Mouse (Mus musculus) ES-E14 (cell line): ENCODE data around the gene Fam168a. TPM values are rescaled to one million over a fixed set of nuclear protein-coding genes. Genes with fewer than 3 reads are reported as not detected.

Experiments
- DNase-seq: peaks from one replicate; pipeline ENCODE4 v3.0.0-alpha.2; 2013; ENCODE audit warnings: low read depth, low spot score
- H3K27ac ChIP-seq: 2 replicates; pipeline ENCODE4 v1.5.1; 2012; ENCODE audit warnings: low read depth, mild to moderate bottlenecking, low read length, moderate library complexity, mixed read lengths; ENCODE audit not compliant: poor library complexity, insufficient read depth, severe bottlenecking
- H3K36me3 ChIP-seq: 2 replicates; pipeline ENCODE4 v1.6.1; 2012; ENCODE audit warnings: mild to moderate bottlenecking, low read length, moderate library complexity, mixed read lengths; ENCODE audit not compliant: control insufficient read depth, poor library complexity, insufficient read depth, severe bottlenecking
- H3K4me1 ChIP-seq, 2 experiments: fragments of 150-350 bp in 1 of 2; sonication (generic) in 1 of 2; 2 replicates each; pipeline ENCODE4 v1.6.1; 2012; ENCODE audit warnings: low read length in 2 of 2, mild to moderate bottlenecking in 1 of 2, mixed read lengths in 1 of 2; ENCODE audit not compliant: control insufficient read depth in 2 of 2, insufficient read depth in 2 of 2, poor library complexity in 1 of 2
- H3K4me3 ChIP-seq, 2 experiments: fragments of 150-350 bp in 1 of 2; sonication (generic) in 1 of 2; 2 replicates each; pipeline ENCODE4 v1.5.1; 2012; ENCODE audit warnings: low read length in 2 of 2, low read depth in 1 of 2, mild to moderate bottlenecking in 1 of 2, mixed read lengths in 1 of 2; ENCODE audit not compliant: insufficient read depth in 1 of 2, poor library complexity in 1 of 2, severe bottlenecking in 1 of 2
- H3K9ac ChIP-seq: 2 replicates; pipeline ENCODE4 v1.6.1; 2012; ENCODE audit warnings: low read depth, mild to moderate bottlenecking, low read length, mixed read lengths; ENCODE audit not compliant: poor library complexity, insufficient read depth, severe bottlenecking
- H3K9me3 ChIP-seq: fragments of 150-350 bp; sonication (generic); 2 replicates; pipeline ENCODE4 v1.6.1; 2012; ENCODE audit warnings: low read depth, mild to moderate bottlenecking, low read length; ENCODE audit not compliant: control insufficient read depth, insufficient read depth
- CHD2 ChIP-seq: IDR thresholded peaks from 2 replicates; pipeline ENCODE4 v1.6.1; 2014; ENCODE audit warnings: mild to moderate bottlenecking, low read depth, low read length, inconsistent platforms
- HCFC1 ChIP-seq: IDR thresholded peaks from 2 replicates; pipeline ENCODE4 v1.6.1; 2012; ENCODE audit warnings: low read length, inconsistent platforms, borderline replicate concordance; ENCODE audit not compliant: insufficient read depth
- MAFK ChIP-seq: IDR thresholded peaks from 2 replicates; pipeline ENCODE4 v1.6.1; 2014; ENCODE audit warnings: mild to moderate bottlenecking, low read depth, low read length, inconsistent platforms; ENCODE audit not compliant: insufficient read depth
- ZC3H11A ChIP-seq: IDR thresholded peaks from 2 replicates; pipeline ENCODE4 v1.6.1; 2012; ENCODE audit warnings: low read depth, mild to moderate bottlenecking, inconsistent platforms, low read length, borderline replicate concordance
- ZNF384 ChIP-seq: IDR thresholded peaks from 2 replicates; pipeline ENCODE4 v1.6.1; 2012; ENCODE audit warnings: low read depth, low read length, inconsistent platforms
- in situ Hi-C, 2 experiments: fragments of 600-800 bp; cut with MboI; formaldehyde crosslinking; loops; one replicate each; pipeline ENCODE4 v1.15.1; 2025; ENCODE audit warnings: low sequenced_read_pairs in 2 of 2, inconsistent platforms in 1 of 2; ENCODE audit not compliant: unreplicated experiment in 2 of 2
- total RNA-seq: library from RNA; depleted of rRNA; stranded (reverse); fragments of 300-350 nt; gene quantifications from 2 replicates; pipeline ENCODE4 v1.2.3, GENCODE M21; 2012

Fam168a gene
- total RNA-seq, 1 experiment, result 21.1 TPM

DNA sequence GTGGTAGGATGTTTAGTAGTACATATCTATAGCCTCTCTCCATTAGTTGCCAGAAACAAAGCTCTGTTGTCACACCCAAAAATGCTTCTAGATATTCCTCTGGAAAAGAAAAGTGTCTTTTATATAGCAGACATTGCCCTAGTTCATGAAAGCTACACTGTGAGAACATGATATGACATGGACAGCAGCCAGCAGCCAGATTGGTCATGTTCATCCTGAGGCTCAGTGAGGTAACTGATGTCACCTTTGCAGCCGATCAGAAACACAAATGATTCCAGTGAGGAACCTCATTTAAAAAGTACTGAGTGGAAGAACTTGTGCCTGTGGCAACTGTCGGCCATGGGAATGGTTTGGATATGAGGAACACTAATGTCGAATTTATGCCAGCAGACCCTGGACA is 118.2 kb downstream of the Fam168a start:
- no peak overlapping the region for H3K9ac ChIP-seq
- no peaks in the 10 kb centered on the region; a peak in 1 of 4 replicates for H3K4me1 ChIP-seq
- no peak for DNase-seq
- no peak for TF ChIP-seq CHD2
- no peak for TF ChIP-seq ZNF384
- TF ChIP-seq HCFC1, result no peak
- no peak for TF ChIP-seq MAFK
- no peak for TF ChIP-seq ZC3H11A
- in situ Hi-C loops, result no loop called here
- H3K4me3 ChIP-seq, result no peak overlapping the region
- H3K9me3 ChIP-seq, result peaks cover 2% of the 10 kb centered on the region; the same call in 1 of the 2 replicates
- H3K27ac ChIP-seq, result no peak overlapping the region
- H3K36me3 ChIP-seq, result peaks cover 5% of the 10 kb centered on the region

DNA sequence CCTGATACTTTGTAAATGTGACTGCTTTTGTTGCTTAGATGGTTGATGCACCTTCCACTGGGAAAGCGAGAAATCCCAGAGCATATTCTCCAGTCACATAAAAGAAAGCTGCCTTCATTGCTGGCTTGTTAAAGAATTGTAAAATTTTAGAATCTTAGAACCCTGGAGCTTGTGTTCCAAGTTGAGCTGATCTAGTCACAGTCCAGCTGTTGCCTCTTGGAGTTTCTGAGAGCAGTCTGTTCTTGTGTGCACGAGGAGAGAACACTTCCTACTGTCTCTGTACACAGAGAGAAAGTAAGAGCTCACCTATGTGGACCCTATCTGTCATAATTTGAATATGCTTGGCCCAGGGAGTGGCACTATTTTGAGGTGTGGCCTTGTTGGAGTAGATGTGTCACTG is 122.1 kb downstream of the Fam168a start:
- no peaks in the 10 kb centered on the region for H3K9me3 ChIP-seq
- no peak overlapping the region for H3K4me3 ChIP-seq
- in situ Hi-C loops, result no loop called here
- no peaks in the 10 kb centered on the region for H3K4me1 ChIP-seq
- H3K9ac ChIP-seq, result no peak overlapping the region
- TF ChIP-seq ZC3H11A, result no peak
- TF ChIP-seq ZNF384, result no peak
- TF ChIP-seq CHD2, result no peak
- TF ChIP-seq MAFK, result no peak
- TF ChIP-seq HCFC1, result no peak
- H3K36me3 ChIP-seq, result peaks cover 7% of the 10 kb centered on the region
- no peak overlapping the region for H3K27ac ChIP-seq
- DNase-seq, result no peak

DNA sequence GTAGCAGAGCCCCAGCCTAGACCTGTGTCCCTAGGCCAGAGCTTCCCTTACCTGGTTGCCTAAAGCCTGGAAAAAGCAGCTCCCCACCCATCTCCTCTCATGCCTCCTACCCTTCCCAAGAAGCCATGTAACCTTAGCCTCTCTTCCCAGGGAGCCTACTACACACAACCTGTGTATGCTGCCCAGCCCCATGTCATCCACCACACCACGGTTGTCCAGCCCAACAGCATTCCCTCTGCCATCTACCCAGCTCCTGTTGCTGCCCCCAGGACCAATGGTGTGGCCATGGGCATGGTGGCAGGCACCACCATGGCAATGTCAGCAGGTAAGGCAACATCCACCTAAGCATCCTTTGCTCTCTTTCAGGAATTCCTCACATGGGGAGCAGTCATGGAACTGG is 127.4 kb downstream of the Fam168a start:
- Histone ChIP-seq H3K4me1 (no peaks in the 10 kb centered on the region), H3K27ac (no peak overlapping the region), H3K36me3 (peaks cover 19% of the 10 kb centered on the region), H3K4me3 (no peak overlapping the region), H3K9ac (no peak overlapping the region), H3K9me3 (no peaks in the 10 kb centered on the region)
- TF ChIP-seq ZC3H11A (no peak), HCFC1 (no peak), CHD2 (no peak), MAFK (no peak), ZNF384 (no peak)
- in situ Hi-C loops, result no loop called here
- DNase-seq, result no peak

DNA sequence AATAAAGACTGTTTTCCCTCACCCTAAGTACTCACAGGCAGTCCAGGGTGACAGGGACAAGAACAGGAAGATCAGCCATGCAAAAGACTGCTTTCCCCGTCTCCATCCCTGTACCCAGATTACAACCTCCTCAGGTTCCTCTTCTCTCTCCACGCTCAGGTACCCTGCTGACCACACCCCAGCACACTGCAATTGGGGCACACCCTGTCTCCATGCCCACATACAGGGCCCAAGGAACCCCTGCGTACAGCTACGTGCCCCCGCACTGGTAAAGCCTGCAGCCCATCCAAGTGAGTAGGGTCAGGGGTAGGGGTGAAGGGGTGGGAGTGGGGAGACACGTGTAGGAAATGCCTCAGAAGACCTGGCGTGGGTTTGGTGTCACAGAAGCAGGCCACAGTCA is 128.7 kb downstream of the Fam168a start:
- no peak for DNase-seq
- Histone ChIP-seq H3K9me3 (no peaks in the 10 kb centered on the region), H3K4me3 (no peak overlapping the region), H3K9ac (no peak overlapping the region), H3K4me1 (no peaks in the 10 kb centered on the region), H3K27ac (no peak overlapping the region), H3K36me3 (peaks cover 19% of the 10 kb centered on the region)
- in situ Hi-C loops, result no loop called here
- no peak for TF ChIP-seq CHD2
- TF ChIP-seq ZC3H11A, result no peak
- TF ChIP-seq MAFK, result no peak
- no peak for TF ChIP-seq ZNF384
- no peak for TF ChIP-seq HCFC1

DNA sequence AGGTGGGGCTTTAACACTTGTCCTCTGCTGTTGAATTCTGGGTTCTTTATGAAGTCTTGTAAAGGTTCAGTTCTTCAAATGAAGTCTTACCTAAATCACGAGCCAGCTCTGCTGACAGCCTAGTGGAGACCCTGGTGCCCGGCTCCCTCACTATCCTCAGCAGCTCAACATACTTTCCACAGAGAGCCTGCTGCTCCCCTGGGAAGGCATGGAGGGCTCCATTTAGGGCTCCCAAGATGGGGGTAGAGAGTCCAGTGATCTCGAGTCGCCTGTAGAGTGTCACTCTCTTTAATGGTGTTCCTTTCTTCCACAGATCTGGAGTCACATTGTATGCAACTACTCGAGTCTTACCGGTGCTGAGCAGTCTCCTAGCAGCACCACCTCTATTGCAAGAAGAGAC is 129.3 kb downstream of the Fam168a start:
- no peak overlapping the region for H3K27ac ChIP-seq
- H3K4me3 ChIP-seq, result no peak overlapping the region
- no peaks in the 10 kb centered on the region for H3K4me1 ChIP-seq
- H3K36me3 ChIP-seq, result peaks cover 19% of the 10 kb centered on the region
- H3K9ac ChIP-seq, result no peak overlapping the region
- no peaks in the 10 kb centered on the region for H3K9me3 ChIP-seq
- TF ChIP-seq ZNF384 (no peak), HCFC1 (no peak), CHD2 (no peak), ZC3H11A (no peak), MAFK (no peak)
- in situ Hi-C loops, result no loop called here
- no peak for DNase-seq
